Mouse (Mus musculus) MEL (cell line): ENCODE measurements around the gene Arhgef17.

Experiments
- CHD2 ChIP-seq: IDR thresholded peaks from 2 replicates; pipeline ENCODE4 v1.6.1; 2011; ENCODE audit warnings: low read length, improper control_type of control experiment
- CTCF ChIP-seq, 3 experiments: IDR thresholded peaks in 2 of 3; conservative IDR thresholded peaks in 1 of 3; 2 replicates each; pipeline ENCODE4 v1.5.1; 2011 to 2012; ENCODE audit warnings: low read length in 3 of 3, low read depth in 2 of 3, mild to moderate bottlenecking in 2 of 3, improper control_type of control experiment in 1 of 3, inconsistent platforms in 1 of 3, mixed read lengths in 1 of 3, moderate library complexity in 1 of 3; ENCODE audit not compliant: control insufficient read depth in 1 of 3, insufficient read depth in 1 of 3, poor library complexity in 1 of 3, severe bottlenecking in 1 of 3
- KAT2A ChIP-seq: conservative IDR thresholded peaks from 2 replicates; pipeline ENCODE4 v1.6.1; 2012; ENCODE audit warnings: low read depth, low read length, improper control_type of control experiment, inconsistent platforms
- TCF12 ChIP-seq: IDR thresholded peaks from 2 replicates; pipeline ENCODE4 v1.6.1; 2014; ENCODE audit warnings: low read depth, mild to moderate bottlenecking, inconsistent platforms, low read length, improper control_type of control experiment, moderate library complexity
- ZKSCAN1 ChIP-seq: IDR thresholded peaks from 2 replicates; pipeline ENCODE4 v1.6.1; 2012; ENCODE audit warnings: low read depth, mild to moderate bottlenecking, inconsistent platforms, low read length, improper control_type of control experiment, moderate library complexity

GRCm38 (mm10) chr7:100968376-100968775 lies 36.5 kb upstream of the Arhgef17 start:
- TF ChIP-seq KAT2A: no peak
- TF ChIP-seq CHD2: no peak
- no peak for TF ChIP-seq ZKSCAN1
- no peak for TF ChIP-seq CTCF (IDR thresholded peaks at IDR 0.05 in 2 of 3, conservative IDR thresholded peaks at IDR 0.05 in 1 of 3; ENCODE audit: control insufficient read depth in 1 of 3, insufficient read depth in 1 of 3, low read depth in 2 of 3, low read length in 3 of 3, poor library complexity in 1 of 3, severe bottlenecking in 1 of 3)
- no peak for TF ChIP-seq TCF12
